Mouse (Mus musculus) left cerebral cortex, adult 18-20 months (tissue): ENCODE measurements around the gene Slc6a2. TPM values are rescaled to one million over a fixed set of nuclear protein-coding genes. Genes with fewer than 3 reads are reported as not detected.

ENCODE experiments used
- DNase-seq, 2 experiments: peaks; one replicate each; pipeline ENCODE4 v3.0.0; 2021 to 2022; ENCODE audit warnings: low spot score in 2 of 2, mixed read lengths in 1 of 2
- long read RNA-seq, 2 experiments: library from polyadenylated mRNA; stranded (forward); transcript quantifications; one replicate each; pipeline ENCODE4 v2.0.0; 2021
- total RNA-seq, 2 experiments: library from RNA; stranded (reverse); gene quantifications; 2 replicates each; pipeline ENCODE4 v1.2.3; 2021

The Slc6a2 gene
- under 1 TPM; 0.07 to 0.14 TPM for total RNA-seq
- long read RNA-seq, experiment 1, result 0 reads
- long read RNA-seq, experiment 2, result 0 reads

- DNase-seq, result no peak
These were observed at the start of gene Slc6a2 for GRCm38 (mm10) chr8:92959779-92960178. Gene Slc6a2, plus strand, starts transcription at chr8:92960079.

GRCm38 (mm10) chr8:92911477-92911876 lies 48.4 kb upstream of the Slc6a2 start:
- no peak for DNase-seq

GRCm38 (mm10) chr8:92913396-92913795 lies 46.5 kb upstream of the Slc6a2 start:
- DNase-seq, result no peak

GRCm38 (mm10) chr8:92916082-92916481 lies 43.8 kb upstream of the Slc6a2 start:
- no peak for DNase-seq

GRCm38 (mm10) chr8:92921768-92922167 lies 38.1 kb upstream of the Slc6a2 start:
- DNase-seq, result no peak

GRCm38 (mm10) chr8:92928986-92929385 lies 30.9 kb upstream of the Slc6a2 start:
- no peak for DNase-seq

GRCm38 (mm10) chr8:92938056-92938455 lies 21.8 kb upstream of the Slc6a2 start:
- no peak for DNase-seq

- no peak for DNase-seq
These were observed 10.8 kb upstream of the Slc6a2 start for GRCm38 (mm10) chr8:92949071-92949470.

- DNase-seq, result no peak
These were observed 9.1 kb upstream of the Slc6a2 start for GRCm38 (mm10) chr8:92950639-92951371.

- DNase-seq, result no peak
These were observed 5.8 kb upstream of the Slc6a2 start for GRCm38 (mm10) chr8:92954044-92954443.

GRCm38 (mm10) chr8:92960451-92960911 lies 602 bp downstream of the Slc6a2 start:
- peak in 1 of 2 experiments; percentile 4 for DNase-seq

- no peak for DNase-seq
These were observed 1.2 kb downstream of the Slc6a2 start for GRCm38 (mm10) chr8:92961088-92961487.

GRCm38 (mm10) chr8:92964556-92964955 lies 4.7 kb downstream of the Slc6a2 start:
- no peak for DNase-seq

GRCm38 (mm10) chr8:92972949-92973348 lies 13.1 kb downstream of the Slc6a2 start:
- DNase-seq, result peak in 1 of 2 experiments; percentile 7

- no peak for DNase-seq
These were observed 16.8 kb downstream of the Slc6a2 start for GRCm38 (mm10) chr8:92976656-92977055.

GRCm38 (mm10) chr8:92982491-92982890 lies 22.6 kb downstream of the Slc6a2 start:
- DNase-seq, result no peak

GRCm38 (mm10) chr8:92984376-92984775 lies 24.5 kb downstream of the Slc6a2 start:
- peak in 1 of 2 experiments; percentile 22 for DNase-seq

GRCm38 (mm10) chr8:92996840-92997239 lies 37.0 kb downstream of the Slc6a2 start:
- DNase-seq, result peak; percentile 52 to 53

- peak; percentile 36 to 68 for DNase-seq
These were observed 38.7 kb downstream of the Slc6a2 start for GRCm38 (mm10) chr8:92998600-92998999.

- peak; percentile 49 to 55 for DNase-seq
These were observed 50.4 kb downstream of the Slc6a2 start for GRCm38 (mm10) chr8:93010286-93010685.

- DNase-seq, result peak; percentile 80 to 94
These were observed 51.6 kb downstream of the Slc6a2 start for GRCm38 (mm10) chr8:93011439-93011838.

GRCm38 (mm10) chr8:93012226-93012625 lies 52.3 kb downstream of the Slc6a2 start:
- DNase-seq, result no peak

- no peak for DNase-seq
These were observed 54.4 kb downstream of the Slc6a2 start for GRCm38 (mm10) chr8:93014300-93014699.
